Mouse (Mus musculus) limb, embryonic 11.5 days (tissue): Measurements from ENCODE around the gene Ptprcap. TPM values are rescaled to one million over a fixed set of nuclear protein-coding genes. Genes with fewer than 3 reads are reported as not detected.

Source experiments
- ATAC-seq: fragments of 200-750 bp; cut with Nextera tagmentation; 2 replicates; pipeline ENCODE4 v1.8.0; 2017; ENCODE audit warnings: low read depth; ENCODE audit not compliant: insufficient number of reproducible peaks, low FRiP score, low TSS enrichment
- DNase-seq: peaks from one replicate; pipeline ENCODE4 v3.0.0-alpha.2; 2015; ENCODE audit warnings: low spot score
- H3K27ac ChIP-seq: fragments of 300-500 bp; sonication (generic); replicated peaks from 2 replicates; pipeline ENCODE4 v1.5.1; 2014; ENCODE audit warnings: low read depth, mild to moderate bottlenecking, low read length
- H3K27me3 ChIP-seq: fragments of 300-500 bp; sonication (generic); 2 replicates; pipeline ENCODE4 v1.6.1; 2014; ENCODE audit warnings: mild to moderate bottlenecking, low read length, mixed read lengths; ENCODE audit not compliant: control insufficient read depth, insufficient read depth
- H3K36me3 ChIP-seq: fragments of 300-500 bp; sonication (generic); 2 replicates; pipeline ENCODE4 v1.6.1; 2014; ENCODE audit warnings: mild to moderate bottlenecking, low read length, moderate library complexity, mixed read lengths; ENCODE audit not compliant: control insufficient read depth, insufficient read depth
- H3K4me1 ChIP-seq: fragments of 300-500 bp; sonication (generic); 2 replicates; pipeline ENCODE4 v1.6.1; 2014; ENCODE audit warnings: low read length, mixed read lengths; ENCODE audit not compliant: control insufficient read depth, insufficient read depth
- H3K4me2 ChIP-seq: fragments of 300-500 bp; sonication (generic); 2 replicates; pipeline ENCODE4 v1.6.1; 2014; ENCODE audit warnings: low read depth, mild to moderate bottlenecking, moderate library complexity; ENCODE audit not compliant: severe bottlenecking
- H3K4me3 ChIP-seq: fragments of 300-500 bp; sonication (generic); 2 replicates; pipeline ENCODE4 v1.5.1; 2014; ENCODE audit warnings: low read depth, low read length
- H3K9ac ChIP-seq: fragments of 300-500 bp; sonication (generic); 2 replicates; pipeline ENCODE4 v1.6.1; 2014; ENCODE audit warnings: mild to moderate bottlenecking, low read length
- H3K9me3 ChIP-seq: fragments of 300-500 bp; sonication (generic); 2 replicates; pipeline ENCODE4 v1.6.1; 2016; ENCODE audit warnings: low read length; ENCODE audit not compliant: control insufficient read depth
- WGBS: fragments of 180-500 bp; shearing (Covaris S2); extraction: QIAGEN DNeasy Blood & Tissue Kit; methylation state at CpG from one replicate; pipeline ENCODE4 v1.1.7; 2014; 5-methylcytosine and 5-hydroxymethylcytosine counted together
- polyA plus RNA-seq: library from polyadenylated mRNA; unstranded; fragments of >200 nt; fragmentation: Nextera tagmentation; extraction: Ambion mirVana; gene quantifications from 2 replicates; pipeline ENCODE4 v1.2.1, GENCODE M21; 2014

The Ptprcap gene
- polyA plus RNA-seq, 1 experiment from 2014 or later, result 1.5 TPM

DNA sequence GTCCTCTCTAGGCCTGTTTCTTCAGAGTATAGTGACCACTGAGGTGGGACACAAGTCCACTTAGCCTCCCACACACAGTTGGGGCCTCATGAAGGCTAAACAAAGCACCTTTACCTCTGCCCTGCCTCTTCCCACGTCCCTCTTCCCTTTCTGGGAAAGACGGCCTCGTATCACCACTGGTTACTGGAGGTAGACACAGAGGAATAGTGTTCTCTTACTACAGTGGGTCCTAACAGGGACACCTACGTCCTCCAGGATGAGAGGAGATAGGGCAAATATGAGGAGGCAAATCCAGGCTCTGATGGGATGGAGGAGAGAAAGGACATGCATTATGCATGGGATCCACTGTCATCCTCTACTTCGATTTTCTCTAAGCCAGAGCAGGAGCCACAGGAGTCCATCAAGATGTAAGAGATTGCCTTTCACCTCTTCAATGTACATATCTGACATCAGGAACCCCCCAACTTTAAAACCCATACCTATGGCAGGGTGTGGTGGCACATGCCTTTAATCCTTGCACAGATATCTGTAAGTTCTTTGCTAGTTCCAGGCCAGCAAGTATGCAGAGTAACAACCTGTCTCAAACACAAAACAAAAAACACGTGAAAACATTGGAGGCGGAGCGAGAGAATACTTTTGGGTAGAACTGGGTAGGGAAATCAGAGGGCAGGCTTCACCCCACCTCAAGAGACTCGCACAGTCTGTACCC lies 5.5 kb upstream of the Ptprcap start:
- Histone ChIP-seq H3K9ac (peak overlapping the region; percentile 85), H3K36me3 (peaks cover 11% of the 10 kb centered on the region), H3K9me3 (no peaks in the 10 kb centered on the region), H3K4me2 (peak overlapping the region; percentile 90), H3K27me3 (no peaks in the 10 kb centered on the region), H3K27ac (no peak overlapping the region), H3K4me3 (peak overlapping the region; percentile 86), H3K4me1 (peaks cover 15% of the 10 kb centered on the region)
- WGBS, result 41% methylated on average over 9 of the region's 9 CpGs
- ATAC-seq, result no peak
- DNase-seq, result no peak

DNA sequence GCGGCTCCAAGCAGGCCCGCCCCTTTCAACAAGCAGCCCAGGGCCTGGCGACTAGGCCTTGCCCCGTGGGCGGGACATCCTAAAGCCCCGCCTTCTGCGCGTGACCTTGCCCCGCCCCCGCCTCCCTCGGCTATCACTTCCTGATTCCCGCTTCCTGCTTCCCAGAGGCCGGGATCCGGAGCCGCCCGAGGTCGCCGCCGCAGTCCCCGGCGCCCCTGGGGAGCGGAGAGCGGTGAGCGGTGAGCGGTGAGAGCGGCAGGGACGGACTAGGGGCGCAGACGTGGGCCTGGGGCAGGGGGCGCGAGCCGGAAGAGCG lies 5.0 kb upstream of the Ptprcap start, which contains the start of gene Coro1b:
Gene Coro1b (plus strand): TSS at position 129 of the 316 bp plus-strand sequence.
- Histone ChIP-seq H3K9ac (peak within 1 kb of the TSS; percentile 85), H3K4me3 (peak within 1 kb of the TSS; percentile 86), H3K4me2 (peak within 1 kb of the TSS; percentile 90), H3K27ac (0 out of 2 replicates have a peak within 1 kb of the TSS, but pooled peaks have one; percentile 36), H3K27me3 (no peaks in the 10 kb centered on the region), H3K9me3 (no peaks in the 10 kb centered on the region), H3K36me3 (peaks cover 11% of the 10 kb centered on the region), H3K4me1 (peaks cover 15% of the 10 kb centered on the region)
- WGBS, result under 1% methylated on average over 20 of the region's 33 CpGs
- peak; percentile 98 for DNase-seq
- ATAC-seq, result peak; percentile 92

DNA sequence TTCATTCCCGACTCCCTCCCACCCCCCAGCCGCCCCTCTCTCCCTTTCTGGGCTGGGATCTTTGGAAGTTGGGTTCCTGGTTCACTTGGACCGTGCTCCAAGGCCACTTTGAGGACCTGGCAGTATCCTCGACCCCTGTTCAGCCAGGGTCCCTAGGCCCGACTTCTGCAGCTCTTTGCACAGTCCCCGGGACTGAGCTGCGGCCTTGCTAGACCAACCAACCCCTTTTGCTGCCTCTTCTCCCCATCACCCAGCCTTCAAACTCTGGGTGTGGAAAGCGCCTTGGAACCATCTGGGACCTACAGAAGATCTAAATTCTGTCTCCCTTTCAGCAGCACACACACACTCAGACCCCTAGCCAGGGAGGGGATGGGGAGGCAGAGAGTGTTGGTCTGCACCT lies 4.6 kb upstream of the Ptprcap start:
- peak overlapping the region; percentile 90 for H3K4me2 ChIP-seq
- H3K27me3 ChIP-seq, result no peaks in the 10 kb centered on the region
- peak overlapping the region; percentile 85 for H3K9ac ChIP-seq
- H3K27ac ChIP-seq, result 0 out of 2 replicates have a peak overlapping the region, but pooled peaks have one; percentile 36
- DNase-seq (no peak), ATAC-seq (no peak)
- H3K4me1 ChIP-seq, result peaks cover 15% of the 10 kb centered on the region
- H3K4me3 ChIP-seq, result peak overlapping the region; percentile 86
- H3K9me3 ChIP-seq, result no peaks in the 10 kb centered on the region
- WGBS, result 4% methylated on average over 8 of the region's 8 CpGs
- H3K36me3 ChIP-seq, result peaks cover 11% of the 10 kb centered on the region

DNA sequence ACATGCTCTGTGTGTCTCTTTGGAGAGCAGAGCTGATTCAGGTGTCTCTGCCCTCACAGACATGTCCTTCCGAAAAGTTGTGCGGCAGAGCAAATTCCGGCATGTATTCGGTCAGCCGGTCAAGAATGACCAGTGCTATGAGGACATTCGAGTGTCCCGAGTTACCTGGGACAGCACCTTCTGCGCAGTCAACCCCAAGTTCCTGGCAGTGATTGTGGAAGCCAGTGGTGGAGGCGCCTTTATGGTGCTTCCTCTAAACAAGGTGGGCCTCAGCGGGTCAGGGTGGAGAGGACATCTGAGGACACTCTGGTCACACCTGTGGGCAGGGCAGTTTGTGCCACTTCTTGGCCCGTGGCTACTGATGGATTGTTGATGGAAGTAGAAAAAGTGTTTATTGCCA lies 4.1 kb upstream of the Ptprcap start:
- DNase-seq, result no peak
- Histone ChIP-seq H3K27ac (no peak overlapping the region), H3K4me2 (peak overlapping the region; percentile 90), H3K4me1 (peaks cover 15% of the 10 kb centered on the region), H3K9me3 (no peaks in the 10 kb centered on the region), H3K36me3 (peaks cover 11% of the 10 kb centered on the region), H3K4me3 (peak overlapping the region; percentile 86), H3K9ac (peak overlapping the region; percentile 85), H3K27me3 (no peaks in the 10 kb centered on the region)
- ATAC-seq, result no peak
- WGBS, result 82% methylated on average over 11 of the region's 11 CpGs

DNA sequence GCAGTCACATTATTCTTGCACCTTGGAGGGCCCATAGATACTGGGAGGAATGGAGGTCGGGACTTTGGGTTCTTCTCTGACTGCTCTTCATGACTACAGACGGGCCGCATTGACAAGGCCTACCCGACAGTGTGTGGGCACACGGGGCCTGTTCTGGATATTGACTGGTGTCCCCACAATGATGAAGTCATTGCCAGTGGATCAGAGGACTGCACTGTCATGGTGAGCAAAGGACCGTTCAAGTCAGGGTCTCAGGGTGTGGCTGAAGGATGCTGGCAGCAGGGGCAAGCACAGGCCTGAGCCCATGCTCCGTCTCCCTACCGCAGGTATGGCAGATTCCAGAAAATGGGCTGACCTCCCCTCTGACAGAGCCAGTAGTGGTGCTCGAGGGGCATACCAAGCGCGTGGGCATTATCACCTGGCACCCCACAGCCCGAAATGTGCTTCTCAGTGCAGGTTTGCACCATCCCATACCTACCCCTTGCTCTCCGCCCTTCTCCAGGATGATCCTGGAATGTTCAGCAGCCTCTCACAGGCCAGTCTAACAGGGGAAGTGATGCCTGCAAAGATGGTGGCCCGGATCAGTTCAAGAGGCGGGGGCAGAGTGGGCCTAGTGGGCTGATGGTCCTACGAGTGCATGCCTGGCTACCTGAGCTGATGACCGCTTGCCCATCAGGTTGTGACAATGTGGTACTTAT lies 3.5 kb upstream of the Ptprcap start:
- WGBS, result 96% methylated on average over 17 of the region's 17 CpGs
- ATAC-seq (no peak), DNase-seq (no peak)
- Histone ChIP-seq H3K36me3 (peaks cover 11% of the 10 kb centered on the region), H3K4me3 (no peak overlapping the region), H3K27me3 (no peaks in the 10 kb centered on the region), H3K9ac (no peak overlapping the region), H3K9me3 (no peaks in the 10 kb centered on the region), H3K27ac (no peak overlapping the region), H3K4me2 (no peak overlapping the region), H3K4me1 (peaks cover 15% of the 10 kb centered on the region)

DNA sequence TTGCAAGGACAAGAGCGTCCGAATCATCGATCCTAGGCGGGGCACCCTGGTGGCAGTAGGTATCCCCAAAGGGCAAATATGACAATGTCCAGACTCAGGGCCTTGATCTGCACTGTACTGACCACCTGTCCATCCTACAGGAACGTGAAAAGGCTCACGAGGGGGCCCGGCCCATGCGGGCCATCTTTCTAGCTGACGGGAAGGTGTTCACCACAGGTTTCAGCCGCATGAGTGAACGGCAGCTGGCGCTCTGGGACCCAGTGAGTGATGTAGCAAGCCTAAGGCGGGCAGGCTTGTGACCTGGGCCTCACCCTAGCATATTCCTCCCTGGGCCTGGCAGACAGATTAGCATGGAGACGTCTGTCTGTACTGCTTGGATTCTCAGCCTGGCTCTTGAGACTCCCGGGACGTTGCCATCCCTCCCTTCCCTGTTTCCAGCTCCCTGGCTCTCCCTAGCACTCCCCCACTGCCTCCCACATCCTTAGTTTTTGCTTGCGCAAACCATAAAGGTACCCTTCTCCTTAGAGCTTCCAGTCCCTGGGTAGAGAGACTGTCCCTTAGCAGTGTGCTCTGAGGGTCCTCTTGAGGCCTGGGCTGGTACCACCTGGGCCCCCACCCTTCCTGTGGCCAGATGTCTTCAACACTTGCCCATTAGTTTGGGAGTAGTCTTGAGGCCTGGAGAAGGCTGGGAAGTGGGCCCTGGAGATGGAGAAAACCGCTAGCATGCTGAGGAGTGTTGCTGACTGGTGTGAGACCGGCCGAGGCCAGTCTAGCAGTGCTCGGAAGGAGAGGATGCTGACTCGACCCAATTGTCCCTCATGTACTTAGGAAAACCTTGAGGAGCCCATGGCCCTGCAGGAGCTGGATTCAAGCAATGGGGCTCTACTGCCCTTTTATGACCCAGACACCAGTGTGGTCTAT lies 2.6 kb upstream of the Ptprcap start:
- Histone ChIP-seq H3K27me3 (no peaks in the 10 kb centered on the region), H3K4me2 (no peak overlapping the region), H3K36me3 (peaks cover 11% of the 10 kb centered on the region), H3K4me1 (peaks cover 15% of the 10 kb centered on the region), H3K4me3 (no peak overlapping the region), H3K9me3 (no peaks in the 10 kb centered on the region), H3K27ac (no peak overlapping the region), H3K9ac (no peak overlapping the region)
- 91% methylated on average over 22 of the region's 22 CpGs for WGBS
- DNase-seq, result no peak
- ATAC-seq, result no peak

- ATAC-seq (no peak), DNase-seq (no peak)
- 72% methylated on average over 5 of the region's 5 CpGs for whole genome bisulfite sequencing
- H3K9ac ChIP-seq, result no peak overlapping the region
- no peaks in the 10 kb centered on the region for H3K27me3 ChIP-seq
- H3K9me3 ChIP-seq, result no peaks in the 10 kb centered on the region
- H3K36me3 ChIP-seq, result peaks cover 17% of the 10 kb centered on the region
- peaks cover 15% of the 10 kb centered on the region for H3K4me1 ChIP-seq
- no peak overlapping the region for H3K4me3 ChIP-seq
- H3K27ac ChIP-seq, result no peak overlapping the region
- no peak overlapping the region for H3K4me2 ChIP-seq
These were observed 1.9 kb upstream of the Ptprcap start for GRCm38 (mm10) chr19:4151488-4151860.

- Histone ChIP-seq H3K4me3 (no peak overlapping the region), H3K4me1 (peaks cover 15% of the 10 kb centered on the region), H3K4me2 (no peak overlapping the region), H3K27ac (no peak overlapping the region), H3K27me3 (no peaks in the 10 kb centered on the region), H3K9ac (no peak overlapping the region), H3K36me3 (peaks cover 17% of the 10 kb centered on the region), H3K9me3 (no peaks in the 10 kb centered on the region)
- DNase-seq (no peak), ATAC-seq (no peak)
- 91% methylated on average over 5 of the region's 5 CpGs for WGBS
These were observed 1.5 kb upstream of the Ptprcap start for GRCm38 (mm10) chr19:4151898-4152297.
